ENCODE assay signal across 16 mouse cellular contexts in genomic region chr5:72162855-72163254, GRCm38 (mm10). TPM values are rescaled to one million over a fixed set of nuclear protein-coding genes. Genes with fewer than 3 reads are reported as not detected.
DNase-seq lines count a peak whose midpoint lies in the region; ATAC-seq lines count a peak whose summit lies in the region.
"Had no signal": no experiment of that assay in that cellular context is flagged by ENCODE, and none has a peak within 500 bp of the region (broad histone marks: within the 10 kb centered on the region; RNA-seq: fewer than 3 reads in every experiment).

No protein-coding gene starts in this region.

- peak overlapping the region; percentile 32; the same call in 1 of the 2 replicates for H3K9ac ChIP-seq in midbrain, embryonic 13.5 days (replicated peaks)
- no peak overlapping the region for H3K9ac ChIP-seq in midbrain, embryonic 11.5 days (ENCODE audit: low read length)
- H3K9ac ChIP-seq: limb, embryonic 15.5 days; neural tube, embryonic 12.5 days had no signal

- peaks cover 18% of the 10 kb centered on the region for H3K4me1 ChIP-seq in midbrain, embryonic 13.5 days (replicated peaks)
- H3K4me1 ChIP-seq in midbrain, embryonic 11.5 days (ENCODE audit: control insufficient read depth, insufficient read depth, low read length) = peaks cover 8% of the 10 kb centered on the region
- H3K4me1 ChIP-seq in hindbrain, embryonic 10.5 days (replicated peaks) = peaks cover 13% of the 10 kb centered on the region

- H3K27ac ChIP-seq in midbrain, embryonic 13.5 days = no peak overlapping the region
- H3K27ac ChIP-seq in midbrain, embryonic 11.5 days (ENCODE audit: low read depth, low read length) = no peak overlapping the region
- no peak overlapping the region for H3K27ac ChIP-seq in hindbrain, embryonic 10.5 days
- H3K27ac ChIP-seq: kidney, postnatal 0 days; limb, embryonic 15.5 days; neural tube, embryonic 12.5 days had no signal

- H3K36me3 ChIP-seq in midbrain, embryonic 13.5 days = peaks cover 37% of the 10 kb centered on the region
- H3K36me3 ChIP-seq in midbrain, embryonic 11.5 days (ENCODE audit: control insufficient read depth, insufficient read depth, low read length) = peaks cover 15% of the 10 kb centered on the region
- peaks cover 69% of the 10 kb centered on the region for H3K36me3 ChIP-seq in hindbrain, embryonic 10.5 days

- no peak for ATAC-seq in midbrain, embryonic 13.5 days
- no peak for ATAC-seq in midbrain, embryonic 11.5 days (ENCODE audit: low FRiP score)
- ATAC-seq in hematopoietic stem cell, adult 5-6 weeks (replicated peaks in 1 of 2; ENCODE audit: insufficient read depth in 1 of 2, low FRiP score in 2 of 2, low TSS enrichment in 1 of 2, low read depth in 1 of 2, poor library complexity in 2 of 2, severe bottlenecking in 2 of 2) = peak; percentile 26 to 55; a peak in 3 of 4 replicates
- ATAC-seq: forebrain, embryonic 14.5 days had no signal

- H3K27me3 ChIP-seq in midbrain, embryonic 13.5 days = no peaks in the 10 kb centered on the region
- H3K27me3 ChIP-seq in midbrain, embryonic 11.5 days (ENCODE audit: control insufficient read depth, insufficient read depth, low read length) = no peaks in the 10 kb centered on the region
- H3K27me3 ChIP-seq in hindbrain, embryonic 10.5 days (ENCODE audit: insufficient read depth, poor library complexity, severe bottlenecking) = no peaks in the 10 kb centered on the region
- H3K27me3 ChIP-seq: limb, embryonic 15.5 days; neural tube, embryonic 12.5 days had no signal

- 85% methylated on average over 5 of the region's 5 CpGs for WGBS in midbrain, embryonic 13.5 days
- WGBS in midbrain, embryonic 11.5 days = 93% methylated on average over 5 of the region's 5 CpGs
- 92% methylated on average over 5 of the region's 5 CpGs for WGBS in hindbrain, embryonic 10.5 days

- H3K4me3 ChIP-seq in midbrain, embryonic 13.5 days (replicated peaks) = no peak overlapping the region
- no peak overlapping the region for H3K4me3 ChIP-seq in midbrain, embryonic 11.5 days (ENCODE audit: low read depth, low read length)
- no peak overlapping the region for H3K4me3 ChIP-seq in hindbrain, embryonic 10.5 days
- H3K4me3 ChIP-seq: limb, embryonic 15.5 days; neural tube, embryonic 12.5 days had no signal

- no peaks in the 10 kb centered on the region for H3K9me3 ChIP-seq in midbrain, embryonic 13.5 days
- no peaks in the 10 kb centered on the region for H3K9me3 ChIP-seq in midbrain, embryonic 11.5 days (ENCODE audit: control insufficient read depth, low read length)
- H3K9me3 ChIP-seq in hindbrain, embryonic 10.5 days = no peaks in the 10 kb centered on the region
- H3K9me3 ChIP-seq: limb, embryonic 15.5 days; neural tube, embryonic 12.5 days had no signal

- no peak for DNase-seq in midbrain, embryonic 11.5 days (ENCODE audit: low spot score, missing footprints)
- peak; percentile 20 for DNase-seq in MEL-GATA-1-ER (ENCODE audit: extremely low read depth, low read depth)
- DNase-seq in thymus, postnatal 36 days = peak; percentile 28 to 36
- no peak for DNase-seq in hindbrain, embryonic 10.5 days (ENCODE audit: low spot score)
- no peak for DNase-seq in right cerebral cortex, adult 2 months (ENCODE audit: low spot score in 2 of 2)
- DNase-seq: adrenal gland, postnatal 10 days; cerebellum, postnatal 10 days; lung, adult 2 months; retina, postnatal 1 day; spleen, adult 18-20 months had no signal

- no peak overlapping the region for H3K4me2 ChIP-seq in midbrain, embryonic 13.5 days (replicated peaks)
- H3K4me2 ChIP-seq in midbrain, embryonic 11.5 days = no peak overlapping the region
- H3K4me2 ChIP-seq: limb, embryonic 15.5 days; neural tube, embryonic 12.5 days had no signal

RNA-seq across cellular contexts. Expression of gene Commd8, which starts 5.1 kb away (rescaled TPM):
- 147 and 160 TPM in 2 replicates for polyA plus RNA-seq in midbrain, embryonic 13.5 days (2015; fragmentation: Nextera tagmentation; extraction: Ambion mirVana)
- polyA plus RNA-seq in midbrain, embryonic 11.5 days (2014; fragmentation: Nextera tagmentation; extraction: Ambion mirVana) = 210 and 233 TPM in 2 replicates
- 57.9 and 60.8 TPM in 2 replicates for total RNA-seq in hematopoietic stem cell, adult 5-6 weeks (2017)
- 152 and 154 TPM in 2 replicates for polyA plus RNA-seq in hindbrain, embryonic 10.5 days (2016; fragmentation: Nextera tagmentation; extraction: Ambion mirVana)

Comparison
In these comparisons a context has a peak if more than half of its experiments do, and no peak if none do; other contexts are left out.
1. ATAC-seq: peak in hematopoietic stem cell, adult 5-6 weeks (2 of 2); none in midbrain, embryonic 13.5 days (single experiment) and midbrain, embryonic 11.5 days (single experiment).
2. DNase-seq: peak in MEL-GATA-1-ER (single experiment) and thymus, postnatal 36 days (2 of 2); none in midbrain, embryonic 11.5 days (single experiment), hindbrain, embryonic 10.5 days (single experiment) and right cerebral cortex, adult 2 months (0 of 2).